Mouse (Mus musculus) adrenal gland, postnatal 25 days (tissue): ENCODE data around the gene Ets1. TPM values are rescaled to one million over a fixed set of nuclear protein-coding genes. Genes with fewer than 3 reads are reported as not detected.

Experiments
- DNase-seq: peaks from one replicate; pipeline ENCODE4 v3.0.0; 2021; ENCODE audit warnings: mixed read lengths
- total RNA-seq: library from RNA; stranded (reverse); gene quantifications from 2 replicates; pipeline ENCODE4 v1.2.3, GENCODE M21; 2021

Gene Ets1
- total RNA-seq, 1 experiment from 2014 or later: 35.5 TPM

DNA sequence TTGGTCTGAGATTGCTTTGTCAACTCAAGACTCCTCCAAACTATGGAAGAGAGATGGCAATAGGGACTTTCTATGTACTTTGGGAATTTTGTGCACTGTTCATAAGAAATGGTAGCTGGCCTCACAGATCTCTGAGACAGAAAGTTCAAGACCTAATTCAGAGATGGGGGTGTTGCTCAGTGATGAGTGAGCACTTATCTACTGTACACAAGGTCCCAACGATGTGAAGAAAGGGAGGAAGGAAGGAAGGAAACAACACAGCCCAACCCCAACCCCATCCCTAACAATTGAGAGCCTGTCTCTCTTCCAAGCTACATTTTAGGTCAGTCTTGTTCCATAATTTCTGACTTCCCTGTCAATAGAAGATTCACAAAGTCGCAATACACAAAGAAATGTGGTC lies 125.3 kb downstream of the Ets1 start:
- no peak for DNase-seq

DNA sequence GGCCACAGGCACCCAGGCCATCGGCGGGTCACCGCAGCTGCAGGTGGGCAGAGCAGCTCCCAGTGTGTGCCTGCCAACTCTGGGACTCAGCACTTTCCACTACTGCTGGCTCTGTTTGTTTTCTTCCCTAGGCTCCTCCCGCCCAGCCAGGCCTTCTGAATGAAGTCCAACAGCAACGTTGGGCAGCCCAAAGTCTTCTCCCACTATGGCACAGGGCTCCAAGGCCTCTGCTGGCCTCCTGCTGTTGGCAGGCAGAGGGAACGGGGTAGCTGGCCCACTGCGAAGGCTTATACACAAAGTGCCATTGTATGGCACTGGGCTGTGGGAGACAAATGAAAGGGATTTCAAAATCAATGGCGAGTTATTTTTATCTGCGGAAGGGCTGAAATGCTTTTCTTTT lies 128.4 kb downstream of the Ets1 start:
- DNase-seq: no peak

DNA sequence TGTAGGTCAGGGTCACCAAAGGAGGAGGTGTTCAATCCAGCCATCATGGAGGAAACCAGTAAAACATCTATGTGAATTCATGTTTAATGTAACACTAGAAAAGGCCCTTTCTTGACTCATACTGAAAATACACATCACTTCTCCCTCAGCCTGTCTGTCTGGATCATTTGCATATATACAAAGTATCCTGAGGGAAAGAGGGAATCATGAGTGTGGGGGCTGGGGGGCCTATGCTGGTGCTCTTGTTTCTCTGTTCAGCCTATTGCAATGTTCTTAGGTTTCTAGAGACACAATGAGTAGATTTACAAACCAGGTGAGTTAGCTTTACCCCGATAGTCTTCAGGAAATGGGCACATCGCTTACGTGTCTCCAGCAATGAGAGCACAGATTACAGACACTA lies 129.1 kb downstream of the Ets1 start:
- no peak for DNase-seq

DNA sequence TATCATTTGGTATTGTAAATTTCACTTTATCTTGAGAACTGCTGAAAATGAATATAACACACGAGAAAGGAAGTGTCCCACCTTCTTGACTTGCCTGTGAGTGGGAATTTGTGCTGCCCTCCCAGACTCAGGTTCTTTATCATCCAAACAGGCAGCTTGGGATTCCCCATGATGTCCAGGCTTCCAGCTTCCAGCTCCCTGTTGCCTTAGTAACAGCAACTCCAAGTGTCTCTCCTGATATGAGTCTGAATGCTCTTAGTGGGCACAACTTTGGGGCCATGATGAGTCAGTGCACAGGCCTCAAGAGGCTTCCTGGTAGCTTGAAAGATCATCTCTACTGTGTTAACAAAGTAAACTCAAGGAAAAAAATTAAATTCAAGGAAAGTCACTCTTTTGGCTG lies 142.8 kb downstream of the Ets1 start:
- DNase-seq: no peak

DNA sequence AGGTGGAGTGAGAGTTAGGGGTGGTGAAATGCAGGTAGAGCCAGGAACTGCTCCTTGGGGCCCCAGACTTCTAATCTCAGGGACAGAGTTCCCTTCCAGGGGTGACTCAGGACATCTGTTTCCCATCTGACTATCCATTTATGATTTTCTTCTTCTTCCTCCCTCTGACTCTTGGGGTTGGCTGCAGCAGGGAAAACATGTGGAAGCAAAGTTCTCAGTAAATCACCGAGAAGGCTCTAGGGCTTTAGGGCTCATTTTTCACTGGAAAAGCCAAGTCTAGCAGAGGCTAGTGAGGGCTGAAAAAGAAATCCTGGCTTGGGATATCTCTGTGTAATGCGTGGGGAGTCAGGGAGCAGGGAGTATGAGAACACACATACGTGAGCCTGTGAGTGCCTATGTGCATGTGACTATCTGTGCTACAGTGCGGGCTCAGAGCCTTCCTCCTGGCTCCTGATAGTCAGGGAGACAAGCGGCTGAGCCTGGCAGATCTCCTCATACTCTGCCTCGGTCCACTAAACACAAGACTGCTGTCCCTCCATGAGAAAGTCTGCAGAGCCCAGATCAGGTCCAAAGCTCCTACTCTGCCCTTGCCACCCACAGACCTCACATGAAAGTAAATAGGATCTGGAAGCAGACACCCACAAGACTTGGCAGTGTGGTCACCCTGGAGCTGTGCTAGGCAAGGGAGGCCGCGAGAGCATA lies 146.5 kb downstream of the Ets1 start:
- DNase-seq: no peak

DNA sequence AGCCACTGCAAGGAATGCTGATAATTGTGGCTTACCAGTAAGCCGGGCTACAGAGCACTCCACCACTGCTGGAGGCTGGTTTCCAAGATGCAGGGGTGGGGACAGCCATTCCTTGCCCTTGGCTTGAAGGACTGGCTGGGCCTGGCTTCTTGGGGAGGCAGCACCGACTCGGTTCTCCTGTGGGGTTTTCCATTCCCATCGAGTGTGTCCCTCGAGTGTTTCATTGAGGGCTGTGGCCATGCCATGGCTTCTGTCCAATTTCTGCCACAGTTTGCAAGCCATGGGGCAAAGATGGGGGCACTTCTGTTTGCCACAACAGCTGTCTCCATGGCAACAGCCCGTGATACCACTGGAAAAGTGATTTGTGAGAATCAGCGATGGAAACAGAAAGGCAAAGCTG lies 151.1 kb downstream of the Ets1 start:
- DNase-seq: no peak

DNA sequence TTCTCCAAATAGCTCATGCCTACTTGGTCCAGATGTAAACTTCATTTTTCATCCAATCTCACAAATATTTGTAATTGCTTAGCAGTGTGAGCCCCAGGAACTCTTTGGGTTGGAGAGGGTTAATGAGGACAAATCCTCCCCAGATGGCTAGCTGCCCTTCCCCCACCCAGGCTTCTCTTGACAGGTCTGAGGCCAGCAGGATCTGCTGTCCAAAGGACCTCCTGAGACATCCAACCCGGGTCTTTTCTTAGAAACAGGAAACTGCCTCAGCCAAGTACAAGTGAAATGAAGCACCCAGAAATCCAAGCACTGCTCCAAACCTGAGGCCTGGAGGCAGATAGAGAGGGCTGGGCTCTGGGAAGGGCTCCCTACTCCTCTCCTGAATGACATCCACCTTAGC lies 151.6 kb downstream of the Ets1 start:
- DNase-seq: no peak

DNA sequence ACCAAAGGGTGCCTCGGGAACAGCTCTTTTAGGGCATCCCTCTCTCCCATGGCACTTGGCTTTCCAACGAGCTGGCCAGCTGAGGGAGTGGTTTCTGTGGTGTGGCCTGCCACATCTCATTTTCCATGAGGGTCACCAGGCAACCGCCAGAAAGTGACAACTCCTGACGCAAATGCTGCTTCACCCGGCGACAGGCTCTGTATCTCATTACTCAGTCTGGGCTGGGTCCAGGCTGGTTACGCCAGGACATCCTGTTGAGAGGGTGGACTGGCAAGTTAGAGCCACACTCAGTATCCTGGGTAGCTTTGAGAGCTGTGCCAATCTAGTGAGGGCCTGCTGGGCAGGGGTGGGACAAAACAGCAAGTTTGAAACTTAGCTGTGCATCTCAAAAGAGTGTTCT lies 153.3 kb downstream of the Ets1 start:
- DNase-seq: no peak

DNA sequence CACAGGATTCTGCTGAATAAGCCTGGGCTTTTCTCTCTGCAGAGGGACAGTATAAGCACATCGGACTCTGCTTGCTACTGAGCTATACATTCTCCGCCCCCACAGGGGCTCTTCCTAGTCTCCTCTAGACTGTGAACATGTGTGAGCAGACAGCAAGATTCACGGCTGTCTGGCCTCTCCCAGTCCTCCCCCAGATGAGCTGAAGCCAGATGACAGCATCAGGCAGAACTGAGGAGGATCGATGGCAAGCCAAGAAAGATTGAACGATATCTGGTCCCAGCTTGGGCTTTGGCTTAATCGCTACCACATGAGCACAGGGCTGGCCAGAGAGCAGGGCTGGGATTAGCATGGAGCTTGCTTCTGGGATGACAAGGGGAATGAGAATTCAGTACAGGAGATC lies 155.7 kb downstream of the Ets1 start:
- no peak for DNase-seq

DNA sequence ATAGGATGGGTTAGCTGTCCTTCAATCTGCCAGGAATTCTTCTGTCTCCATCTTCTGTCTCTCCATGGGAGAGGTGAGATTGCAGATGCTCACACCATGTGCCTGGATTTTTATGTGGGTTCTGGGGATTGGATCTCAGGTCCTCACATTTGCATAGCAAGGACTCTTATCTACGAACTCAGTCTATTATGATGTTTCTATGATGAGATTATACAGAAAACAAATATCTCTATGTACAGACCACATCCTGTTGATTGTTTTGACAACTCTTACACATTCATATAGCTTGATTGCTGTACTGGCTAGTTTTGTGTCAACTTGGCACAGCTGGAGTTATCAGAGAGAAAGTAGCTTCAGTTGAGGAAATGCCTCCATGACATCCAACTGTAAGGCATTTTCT lies 162.2 kb downstream of the Ets1 start:
- DNase-seq: no peak

DNA sequence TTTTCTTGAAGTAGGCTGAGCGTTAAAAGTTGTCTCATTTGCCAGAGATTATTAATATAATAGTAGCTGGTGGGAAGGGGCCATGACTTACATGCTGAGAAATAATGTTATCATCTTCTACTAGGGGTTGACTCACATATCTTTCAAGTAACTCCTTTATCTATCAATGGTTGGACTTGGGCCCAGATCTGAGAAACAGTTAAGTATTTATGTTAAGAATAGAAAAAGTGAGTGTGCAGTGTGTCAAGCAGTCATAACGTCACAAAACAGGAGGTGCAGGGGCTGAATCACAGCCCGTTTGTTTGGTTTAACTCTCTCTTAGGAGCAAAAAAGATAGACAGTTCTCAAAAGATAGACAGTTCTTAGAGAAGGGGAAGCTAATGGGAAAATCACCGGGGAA lies 170.1 kb downstream of the Ets1 start:
- no peak for DNase-seq

Other genes starting within 250 kb of the Ets1 start
- 11.6 and 15.8 TPM in 2 replicates for gene Fli1, start 93.4 kb upstream of the Ets1 start, total RNA-seq